Mouse (Mus musculus) forebrain, postnatal 0 days (tissue): ENCODE results near the gene Tnr. TPM values are rescaled to one million over a fixed set of nuclear protein-coding genes. Genes with fewer than 3 reads are reported as not detected.

Experiments used
- ATAC-seq: fragments of 200-750 bp; cut with Nextera tagmentation; 2 replicates; pipeline ENCODE4 v1.8.0; 2017; ENCODE audit warnings: mild to moderate bottlenecking, moderate library complexity
- DNase-seq: peaks from one replicate; pipeline ENCODE4 v3.0.0-alpha.2; 2015
- H3K27ac ChIP-seq: fragments of 300-500 bp; sonication (generic); 2 replicates; pipeline ENCODE4 v1.5.1; 2014; ENCODE audit warnings: low read depth, mild to moderate bottlenecking, antibody characterized with exemption, low read length, moderate library complexity, mixed read lengths
- H3K27me3 ChIP-seq: fragments of 300-500 bp; sonication (generic); 2 replicates; pipeline ENCODE4 v1.6.1; 2014; ENCODE audit warnings: mild to moderate bottlenecking, low read length, mixed read lengths; ENCODE audit not compliant: insufficient read depth
- H3K36me3 ChIP-seq: fragments of 300-500 bp; sonication (generic); 2 replicates; pipeline ENCODE4 v1.6.1; 2014; ENCODE audit warnings: mild to moderate bottlenecking, moderate library complexity; ENCODE audit not compliant: insufficient read depth
- H3K4me1 ChIP-seq: fragments of 300-500 bp; sonication (generic); 2 replicates; pipeline ENCODE4 v1.6.1; 2014; ENCODE audit warnings: antibody characterized with exemption; ENCODE audit not compliant: insufficient read depth
- H3K4me2 ChIP-seq: fragments of 300-500 bp; sonication (generic); 2 replicates; pipeline ENCODE4 v1.6.1; 2014; ENCODE audit warnings: low read depth, mild to moderate bottlenecking, moderate library complexity
- H3K4me3 ChIP-seq: fragments of 300-500 bp; sonication (generic); 2 replicates; pipeline ENCODE4 v1.5.1; 2014; ENCODE audit warnings: low read depth, low read length, mixed read lengths
- H3K9ac ChIP-seq: fragments of 300-500 bp; sonication (generic); 2 replicates; pipeline ENCODE4 v1.6.1; 2014; ENCODE audit warnings: mild to moderate bottlenecking
- H3K9me3 ChIP-seq: fragments of 300-500 bp; sonication (generic); 2 replicates; pipeline ENCODE4 v1.6.1; 2016; ENCODE audit warnings: low read length
- CTCF ChIP-seq: sonication (generic); IDR thresholded peaks from 2 replicates; pipeline ENCODE4 v1.5.1; 2016; ENCODE audit warnings: antibody characterized with exemption, control low read depth, low read depth
- WGBS: fragments of 180-500 bp; shearing (Covaris S2); extraction: QIAGEN DNeasy Blood & Tissue Kit; methylation state at CpG from one replicate; pipeline ENCODE4 v1.1.7; 2014; 5-methylcytosine and 5-hydroxymethylcytosine counted together
- polyA plus RNA-seq: library from polyadenylated mRNA; unstranded; fragments of >200 nt; fragmentation: Nextera tagmentation; extraction: Ambion mirVana; gene quantifications from 2 replicates; pipeline ENCODE4 v1.2.1, GENCODE M21; 2015
- total RNA-seq: library from RNA; depleted of rRNA; stranded (reverse); fragments of >200 nt; gene quantifications from 2 replicates; pipeline ENCODE4 v1.2.3, GENCODE M21; 2014

Gene Tnr
- total and polyA plus RNA-seq, 2 experiments from 2014 or later: 4.1 to 45.7 TPM

DNA sequence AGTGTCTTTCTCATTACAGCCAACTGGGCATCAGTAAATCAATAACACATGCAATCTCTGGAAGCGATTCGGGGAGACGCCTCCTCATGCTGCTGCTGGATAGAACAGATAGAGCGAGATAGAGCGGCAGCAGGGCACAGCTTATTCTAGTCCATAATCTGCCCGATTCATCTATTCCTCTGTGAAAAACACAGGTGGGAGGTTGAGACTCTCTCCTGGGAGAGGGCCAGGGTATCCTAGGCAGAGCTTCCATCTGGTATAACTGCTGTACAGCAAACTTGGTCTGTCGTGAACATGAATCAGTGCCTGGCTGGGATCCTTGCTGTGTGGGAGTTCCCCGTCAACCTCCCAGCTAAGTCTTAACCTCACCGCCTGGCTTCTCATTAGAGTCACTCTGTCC lies 193.4 kb downstream of the Tnr start:
- Histone ChIP-seq H3K4me1 (no peaks in the 10 kb centered on the region), H3K9me3 (no peaks in the 10 kb centered on the region), H3K27ac (no peak overlapping the region), H3K4me3 (no peak overlapping the region), H3K9ac (no peak overlapping the region), H3K4me2 (no peak overlapping the region), H3K27me3 (no peaks in the 10 kb centered on the region), H3K36me3 (no peaks in the 10 kb centered on the region)
- DNase-seq (peak; percentile 57), ATAC-seq (peak; percentile 78)
- 53% methylated on average over 9 of the region's 9 CpGs for WGBS
- TF ChIP-seq CTCF: no peak

DNA sequence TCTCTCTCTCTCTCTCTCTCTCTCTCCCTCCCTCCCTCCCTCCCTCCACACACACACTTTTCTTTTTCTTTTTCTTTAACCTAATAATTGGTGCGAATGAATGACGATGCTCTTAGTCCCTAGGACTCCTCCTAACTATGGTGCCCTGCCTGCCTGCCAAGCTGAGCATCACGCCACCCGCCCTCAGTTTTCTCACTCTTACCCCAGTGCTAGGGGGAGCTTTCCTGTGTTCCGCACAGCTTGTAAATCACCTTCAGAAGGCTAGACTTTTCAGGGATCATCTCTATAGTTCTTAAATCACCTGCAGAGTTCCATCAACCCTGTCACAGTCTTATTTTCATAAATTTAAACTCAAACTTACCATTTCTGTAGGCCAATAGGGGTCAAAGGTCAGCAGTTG lies 200.2 kb downstream of the Tnr start:
- Histone ChIP-seq H3K9me3 (no peaks in the 10 kb centered on the region), H3K4me3 (no peak overlapping the region)

DNA sequence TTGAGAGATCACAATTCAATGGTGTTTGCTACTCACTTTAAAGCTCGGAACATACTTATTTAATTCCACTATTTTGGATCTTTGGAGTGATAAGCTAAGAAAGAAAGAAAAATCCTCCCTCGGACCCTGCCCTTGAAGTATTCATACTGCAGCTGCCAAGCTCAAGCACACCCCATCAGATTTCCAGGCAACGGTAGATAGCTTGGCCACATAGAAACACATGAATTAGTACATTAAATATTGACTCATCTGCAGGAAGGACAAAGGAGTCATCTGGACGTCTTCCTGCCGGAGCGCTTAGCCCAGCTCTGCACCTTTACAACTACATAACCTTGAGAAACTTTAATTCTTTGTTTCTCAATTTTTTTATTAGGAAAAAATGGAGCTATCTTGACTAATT lies 205.7 kb downstream of the Tnr start:
- 92% methylated on average over 6 of the region's 6 CpGs for WGBS
- Histone ChIP-seq H3K27ac (no peak overlapping the region), H3K36me3 (no peaks in the 10 kb centered on the region), H3K4me1 (no peaks in the 10 kb centered on the region), H3K9me3 (no peaks in the 10 kb centered on the region), H3K4me3 (no peak overlapping the region), H3K9ac (no peak overlapping the region), H3K27me3 (no peaks in the 10 kb centered on the region), H3K4me2 (no peak overlapping the region)
- ATAC-seq (no peak), DNase-seq (no peak)
- TF ChIP-seq CTCF: no peak

More for the DNA sequence above, 200.2 kb downstream of the Tnr start:
- DNase-seq (no peak), ATAC-seq (no peak)
- WGBS: 79% methylated on average over 5 of the region's 5 CpGs
- no peaks in the 10 kb centered on the region for H3K4me1 ChIP-seq
- H3K9ac ChIP-seq: no peak overlapping the region
- no peaks in the 10 kb centered on the region for H3K27me3 ChIP-seq
- TF ChIP-seq CTCF: no peak
- H3K4me2 ChIP-seq: no peak overlapping the region
- H3K36me3 ChIP-seq: no peaks in the 10 kb centered on the region
- H3K27ac ChIP-seq: no peak overlapping the region

DNA sequence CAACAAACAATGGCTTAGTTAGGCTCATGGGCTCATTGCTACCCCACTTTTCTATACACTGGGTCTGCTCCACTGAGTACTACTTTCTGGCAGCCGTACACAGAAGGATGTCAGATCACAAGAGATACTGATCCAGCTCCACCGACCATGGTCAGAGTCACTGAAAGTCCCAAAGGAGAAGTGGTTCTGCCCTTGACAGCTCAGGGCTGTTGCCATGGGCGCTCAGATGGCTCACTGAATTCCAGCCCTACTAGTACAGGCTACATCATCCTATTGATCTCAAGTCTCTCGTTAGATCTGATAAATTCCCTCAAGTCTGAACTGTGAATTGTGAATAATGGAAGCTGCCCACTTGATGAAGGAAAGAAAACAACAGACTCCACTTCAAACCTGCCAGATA lies 207.3 kb downstream of the Tnr start:
- Histone ChIP-seq H3K27ac (no peak overlapping the region), H3K9ac (no peak overlapping the region), H3K4me1 (no peaks in the 10 kb centered on the region), H3K36me3 (no peaks in the 10 kb centered on the region), H3K4me3 (no peak overlapping the region), H3K4me2 (no peak overlapping the region), H3K9me3 (no peaks in the 10 kb centered on the region), H3K27me3 (no peaks in the 10 kb centered on the region)
- no peak for TF ChIP-seq CTCF
- DNase-seq (no peak), ATAC-seq (peak; percentile 29; the same call in 1 of the 2 replicates)
- WGBS: 53% methylated on average over 4 of the region's 4 CpGs

DNA sequence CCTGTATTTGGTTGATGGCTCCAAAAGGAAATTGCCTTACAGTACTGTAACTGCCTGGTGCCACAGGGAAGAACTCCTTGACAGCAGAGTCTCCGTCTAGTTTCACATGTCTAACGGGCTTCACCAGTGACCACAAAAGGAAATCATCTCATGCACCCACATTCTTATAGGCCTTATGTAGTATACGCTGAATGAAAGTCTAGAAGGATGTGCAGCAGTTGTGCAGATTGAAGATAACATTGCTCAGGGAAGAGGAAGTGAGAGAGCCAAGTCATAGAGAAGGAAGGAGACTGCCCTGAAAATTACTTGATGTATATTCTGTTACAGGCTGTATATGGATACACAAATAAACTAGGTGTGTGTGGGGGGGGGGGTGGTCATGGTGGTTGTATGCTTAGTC lies 211.5 kb downstream of the Tnr start:
- no peak for TF ChIP-seq CTCF
- Histone ChIP-seq H3K9me3 (no peaks in the 10 kb centered on the region), H3K9ac (no peak overlapping the region), H3K4me1 (no peaks in the 10 kb centered on the region), H3K27me3 (no peaks in the 10 kb centered on the region), H3K27ac (no peak overlapping the region), H3K4me2 (no peak overlapping the region), H3K4me3 (no peak overlapping the region), H3K36me3 (no peaks in the 10 kb centered on the region; the same call in 1 of the 2 replicates)
- WGBS: 90% methylated on average over 3 of the region's 3 CpGs
- ATAC-seq (no peak), DNase-seq (no peak)

DNA sequence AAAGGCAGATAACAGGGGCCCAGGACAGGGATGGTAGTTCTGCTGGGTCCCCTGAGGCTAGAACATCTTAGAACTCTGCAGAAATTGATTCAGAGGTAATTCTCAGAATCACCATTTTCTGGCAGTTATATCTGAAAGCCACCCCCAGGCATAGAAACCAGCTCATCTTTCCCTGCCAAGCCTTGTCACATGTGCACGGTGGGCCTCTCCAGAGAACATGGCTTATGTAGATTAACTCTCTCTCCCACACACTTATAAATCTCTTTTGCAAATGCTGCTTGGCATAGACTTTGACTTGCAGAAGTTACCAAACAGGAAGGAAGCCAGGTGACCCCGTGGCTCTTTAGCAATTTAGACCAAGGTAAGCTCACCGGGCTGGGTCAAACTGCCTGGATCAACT lies 215.9 kb downstream of the Tnr start:
- no peaks in the 10 kb centered on the region for H3K9me3 ChIP-seq
- H3K4me2 ChIP-seq: no peak overlapping the region
- DNase-seq: no peak
- H3K36me3 ChIP-seq: no peaks in the 10 kb centered on the region; the same call in 1 of the 2 replicates
- H3K4me1 ChIP-seq: no peaks in the 10 kb centered on the region
- no peak; the same call in 1 of the 2 replicates for ATAC-seq
- H3K4me3 ChIP-seq: no peak overlapping the region
- 57% methylated on average over 3 of the region's 3 CpGs for WGBS
- no peak overlapping the region for H3K27ac ChIP-seq
- no peak overlapping the region for H3K9ac ChIP-seq
- H3K27me3 ChIP-seq: no peaks in the 10 kb centered on the region
- no peak for TF ChIP-seq CTCF

DNA sequence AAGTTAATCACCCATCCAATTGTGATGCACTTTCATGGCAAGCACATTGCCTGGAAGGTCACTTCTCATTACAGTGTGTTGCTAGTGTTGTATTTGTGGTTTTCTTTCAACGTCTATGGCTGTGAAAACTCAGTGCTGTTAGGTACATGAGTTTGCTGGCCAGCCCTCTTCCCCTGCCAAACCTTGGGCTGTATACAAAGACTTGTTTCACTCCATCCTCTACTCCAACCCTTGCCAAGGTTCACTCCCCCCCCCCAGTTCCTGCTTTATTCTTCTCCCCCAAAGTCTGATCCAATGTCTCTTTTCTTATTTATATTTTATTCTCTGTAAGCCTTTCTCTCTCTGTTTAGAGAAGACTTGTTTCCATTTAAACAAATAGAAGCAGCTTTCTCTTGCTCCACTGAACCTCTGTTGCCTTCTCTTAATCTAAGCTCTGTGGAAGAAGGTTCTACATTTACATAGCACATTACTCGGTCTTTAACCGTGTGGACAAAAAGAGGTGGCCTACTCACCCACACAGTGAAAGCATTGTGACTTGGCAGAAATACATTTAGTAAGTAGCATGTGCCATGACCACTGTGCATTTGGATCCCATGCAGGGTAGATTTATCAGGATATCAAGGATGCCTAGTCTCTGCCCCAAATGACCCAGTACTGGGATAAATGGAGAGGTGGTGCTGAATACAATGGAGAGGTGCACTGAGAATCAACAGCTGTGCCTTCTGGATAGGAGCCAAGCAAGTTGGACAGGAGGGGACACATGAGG lies 217.9 kb downstream of the Tnr start:
- TF ChIP-seq CTCF: no peak
- peak; percentile 71 for ATAC-seq
- Histone ChIP-seq H3K27me3 (no peaks in the 10 kb centered on the region), H3K9me3 (no peaks in the 10 kb centered on the region), H3K4me3 (no peak overlapping the region), H3K36me3 (no peaks in the 10 kb centered on the region; the same call in 1 of the 2 replicates), H3K27ac (no peak overlapping the region), H3K4me1 (no peaks in the 10 kb centered on the region), H3K9ac (no peak overlapping the region), H3K4me2 (no peak overlapping the region)
- peak; percentile 26 for DNase-seq
- 23% methylated on average over 3 of the region's 3 CpGs for WGBS

DNA sequence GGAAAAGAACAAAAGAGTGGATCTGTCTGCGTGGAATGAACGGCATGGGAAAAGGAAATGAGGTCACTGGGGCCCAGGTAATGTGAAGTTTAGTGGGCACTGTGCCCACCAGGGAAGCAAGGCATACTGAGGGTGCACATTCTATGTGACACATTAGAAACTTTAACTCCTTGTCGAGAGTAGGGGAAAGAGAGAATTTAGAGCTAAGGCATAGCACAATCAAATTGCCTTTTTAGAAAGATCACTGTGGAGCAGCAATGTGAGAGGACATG lies 218.4 kb downstream of the Tnr start:
- ATAC-seq: no peak
- Histone ChIP-seq H3K27ac (no peak overlapping the region), H3K27me3 (no peaks in the 10 kb centered on the region), H3K4me1 (no peaks in the 10 kb centered on the region), H3K9me3 (no peaks in the 10 kb centered on the region), H3K4me3 (no peak overlapping the region), H3K9ac (no peak overlapping the region), H3K36me3 (no peaks in the 10 kb centered on the region; the same call in 1 of the 2 replicates), H3K4me2 (no peak overlapping the region)
- no peak for DNase-seq
- TF ChIP-seq CTCF: no peak
- WGBS: 26% methylated on average over 3 of the region's 3 CpGs
